Mouse (Mus musculus) c-Kit-positive CD71-positive TER-119-positive erythroid progenitor cells, embryonic 14.5 days (primary cell): ENCODE data around the gene B230217C12Rik.
"Not testable (repeated sequence)": the region's sequence is repeated elsewhere in the genome, so short reads cannot be mapped to it uniquely, and the experiment has no call there.

Experiments used
- DNase-seq: peaks from one replicate; pipeline ENCODE4 v3.0.0-alpha.2; 2013; ENCODE audit warnings: low spot score

The B230217C12Rik gene

DNA sequence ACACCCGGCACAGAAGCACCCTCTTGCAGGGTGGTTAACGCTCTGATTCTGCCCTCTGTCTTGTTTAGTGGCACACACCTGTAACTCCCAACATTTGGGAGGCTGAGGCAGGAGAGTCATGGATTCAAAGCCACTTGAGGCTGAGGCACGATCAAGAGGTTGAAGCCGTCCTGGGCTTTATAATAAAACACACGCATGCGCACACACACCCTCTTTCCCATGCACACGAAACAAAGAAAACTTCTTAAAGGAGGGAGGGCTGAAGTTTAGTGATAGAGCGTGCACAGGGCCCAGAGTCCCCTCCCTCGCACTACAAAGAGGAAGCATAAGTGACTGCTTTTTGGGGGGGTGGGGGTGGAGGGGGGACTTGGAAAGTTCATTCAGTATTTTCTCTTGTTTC is 14.6 kb upstream of the B230217C12Rik start:
- no peak for DNase-seq

DNA sequence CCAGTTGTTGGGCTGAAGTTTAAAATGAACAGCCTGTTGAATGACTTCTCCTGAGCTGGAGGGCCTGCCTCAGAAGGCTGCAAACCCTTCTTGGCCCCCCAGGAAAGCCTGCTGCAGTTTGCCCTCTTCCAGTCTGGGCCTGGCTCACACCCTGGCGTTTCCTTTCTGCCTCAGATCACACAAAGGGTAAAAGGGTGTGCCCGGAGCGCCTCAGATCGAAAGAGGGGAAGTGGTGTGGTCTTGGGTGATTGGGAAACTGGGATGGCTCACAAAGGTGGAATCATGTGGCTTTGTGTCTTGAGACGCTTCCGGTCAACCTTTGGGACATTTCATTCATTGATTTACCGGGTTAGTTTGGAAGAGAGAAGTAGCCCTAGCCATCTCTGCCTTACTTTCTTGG is 14.2 kb upstream of the B230217C12Rik start:
- DNase-seq, result no peak

DNA sequence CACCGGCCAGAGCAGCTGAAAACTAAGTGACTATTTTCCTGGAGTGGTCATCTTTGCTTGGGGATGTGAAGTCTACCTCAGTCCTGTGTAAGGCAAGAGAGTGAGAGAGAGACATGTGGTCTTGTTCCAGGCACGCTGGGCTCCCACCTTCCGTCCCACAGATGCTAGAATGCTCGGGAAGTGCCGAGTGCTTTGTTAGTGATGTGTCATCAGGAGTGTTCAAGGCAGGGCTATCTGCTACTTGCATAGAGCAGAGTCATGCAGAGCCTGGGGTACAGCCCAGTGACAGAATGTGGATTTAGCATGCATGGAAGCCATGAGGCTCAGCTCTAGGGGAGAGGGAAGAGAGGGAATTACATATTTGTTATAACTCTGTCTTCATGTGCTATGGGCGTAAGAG is 12.9 kb upstream of the B230217C12Rik start:
- DNase-seq, result no peak

DNA sequence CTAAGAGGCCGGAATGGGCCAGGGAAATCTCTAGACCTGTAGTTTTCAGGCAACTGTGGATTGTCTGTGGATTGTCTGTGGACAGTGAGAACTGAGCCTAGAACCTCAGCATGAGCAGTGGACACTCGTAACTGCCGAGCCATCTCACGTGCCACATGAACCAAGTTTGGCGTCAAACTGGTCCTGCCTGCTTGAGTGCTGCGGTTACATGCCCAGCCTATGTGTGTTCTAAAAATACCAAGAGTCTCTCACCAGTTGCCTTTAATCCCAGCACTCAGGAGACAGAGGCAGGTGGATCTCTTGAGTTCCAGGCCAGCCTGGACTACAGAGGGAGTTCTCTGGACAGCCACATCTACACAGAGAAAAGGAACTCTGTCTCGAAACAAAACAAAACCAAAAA is 11.2 kb upstream of the B230217C12Rik start:
- DNase-seq, result no peak

DNA sequence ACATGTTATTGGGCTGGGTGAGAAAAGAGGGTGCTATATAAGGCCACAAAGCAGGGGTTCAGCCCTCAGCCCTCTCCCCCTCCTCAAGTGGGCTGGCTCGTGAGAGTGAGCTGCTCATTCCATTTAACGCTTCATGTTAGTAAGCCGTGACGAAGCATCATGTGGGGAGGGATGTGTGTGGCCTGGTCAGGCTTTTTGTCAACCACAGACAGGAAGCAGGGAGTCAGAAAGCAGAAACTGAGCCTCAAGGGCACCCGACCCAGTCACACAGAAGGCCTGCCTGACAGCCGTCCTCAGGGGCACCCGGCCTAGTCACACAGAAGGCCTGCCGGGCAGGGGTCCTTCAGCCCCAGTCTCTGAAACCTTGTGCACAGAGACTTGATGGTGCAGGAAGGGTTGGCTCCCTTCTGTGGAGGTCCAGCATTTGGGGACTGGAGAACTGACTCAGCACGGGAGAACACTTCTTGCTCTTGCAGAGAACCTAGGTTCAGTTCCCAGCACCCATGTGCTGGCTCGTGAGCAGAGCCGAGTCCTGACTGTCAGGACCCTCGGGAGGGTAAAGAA is 10.6 kb upstream of the B230217C12Rik start:
- no peak for DNase-seq

DNA sequence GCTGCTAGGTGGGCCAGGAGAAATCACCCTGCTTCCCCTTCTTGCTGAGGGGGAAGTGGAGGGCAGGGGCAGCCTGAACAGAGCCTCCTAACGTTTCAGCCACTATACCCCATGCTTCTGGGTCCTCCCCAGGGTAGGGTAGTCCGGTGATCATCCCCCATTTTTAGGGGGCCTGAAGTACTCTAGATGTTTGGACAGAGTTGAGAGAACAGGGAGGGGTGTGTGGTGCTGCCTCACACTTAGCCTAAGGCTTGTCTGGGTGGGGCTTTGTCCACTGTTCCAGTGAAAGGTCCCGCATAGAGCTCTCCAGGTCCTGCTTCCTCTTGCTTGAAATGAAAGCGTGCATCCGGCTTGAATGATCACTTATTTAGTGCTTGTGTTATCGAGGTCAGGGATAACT is 10.1 kb upstream of the B230217C12Rik start:
- DNase-seq, result no peak

DNA sequence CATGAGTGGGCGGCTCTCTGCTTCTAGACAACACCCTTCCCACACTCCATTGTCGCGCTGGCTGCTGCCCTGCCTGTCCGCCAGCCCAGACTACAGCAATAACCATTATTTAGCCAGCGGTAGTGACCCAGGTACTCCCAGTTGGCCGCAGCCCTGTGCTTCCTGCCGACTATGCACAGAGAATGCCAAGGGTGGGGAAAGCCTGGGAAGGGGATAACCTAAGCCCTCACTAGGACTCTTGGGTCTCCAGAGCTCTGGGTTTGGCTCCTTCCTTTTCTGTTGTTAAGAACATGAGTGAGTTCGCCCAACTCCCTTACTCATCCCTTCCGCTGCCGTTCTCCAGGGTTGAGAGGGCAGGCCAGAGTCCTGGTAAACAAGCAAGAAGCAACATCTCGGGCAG is 8.6 kb upstream of the B230217C12Rik start:
- no peak for DNase-seq

DNA sequence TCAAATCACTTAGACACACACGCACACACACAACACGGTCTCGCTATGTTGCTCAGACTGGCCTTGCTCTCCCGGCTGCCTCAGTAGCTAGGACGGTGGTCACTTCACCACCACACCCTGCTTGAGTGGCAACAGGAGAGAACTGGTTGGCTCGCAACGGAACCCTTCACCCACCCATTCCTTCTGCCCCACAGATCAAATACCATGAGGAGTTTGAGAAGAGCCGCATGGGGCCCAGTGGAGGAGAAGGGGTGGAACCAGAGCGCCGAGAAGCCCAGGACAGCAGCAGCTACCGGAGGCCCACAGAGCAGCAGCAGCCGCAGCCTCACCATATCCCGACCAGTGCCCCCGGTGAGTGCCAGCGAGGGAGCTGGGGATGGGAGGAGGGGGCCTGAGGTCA is 7.2 kb upstream of the B230217C12Rik start:
- DNase-seq, result no peak

DNA sequence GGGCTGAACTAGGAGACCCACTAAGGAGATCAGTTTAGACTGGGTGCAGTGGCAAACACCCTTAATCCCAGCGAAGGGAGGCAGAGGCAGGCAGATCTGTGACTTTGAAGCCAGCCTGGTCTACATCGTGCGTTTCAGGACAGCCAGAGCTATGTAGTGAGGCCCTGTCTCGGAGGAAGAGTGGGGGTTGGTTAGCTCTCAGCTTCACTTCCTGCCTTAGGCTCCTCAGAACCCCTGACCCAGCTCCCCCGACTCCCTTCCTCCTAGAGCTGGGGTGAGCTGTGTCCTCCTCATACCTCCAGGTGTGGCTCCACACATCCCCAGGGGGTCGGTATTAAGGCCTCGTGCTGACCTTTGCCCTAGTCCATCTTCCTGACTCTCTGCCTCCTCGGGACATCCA is 4.0 kb upstream of the B230217C12Rik start:
- no peak for DNase-seq

DNA sequence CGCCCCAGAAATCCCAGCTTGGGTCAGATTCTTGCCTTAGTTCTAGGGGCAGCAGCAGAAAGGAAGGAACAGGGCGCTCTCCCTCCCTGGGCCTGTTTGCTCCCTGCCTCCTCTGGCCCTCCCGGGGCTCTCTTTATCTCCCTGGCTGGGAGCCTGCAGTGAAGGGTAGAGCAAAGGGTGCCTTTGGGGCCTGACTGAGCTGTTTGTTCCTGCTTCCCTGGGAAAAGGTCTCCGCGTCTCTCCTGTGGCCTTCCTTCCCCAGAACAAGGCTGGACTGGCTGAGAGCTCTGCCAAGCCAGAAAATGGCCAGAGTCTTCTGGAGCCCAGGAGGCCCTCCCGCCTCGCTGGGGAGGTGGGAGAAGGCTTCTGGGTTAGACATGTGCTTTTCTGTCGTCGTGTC is 3.5 kb upstream of the B230217C12Rik start:
- not testable (repeated sequence) for DNase-seq

DNA sequence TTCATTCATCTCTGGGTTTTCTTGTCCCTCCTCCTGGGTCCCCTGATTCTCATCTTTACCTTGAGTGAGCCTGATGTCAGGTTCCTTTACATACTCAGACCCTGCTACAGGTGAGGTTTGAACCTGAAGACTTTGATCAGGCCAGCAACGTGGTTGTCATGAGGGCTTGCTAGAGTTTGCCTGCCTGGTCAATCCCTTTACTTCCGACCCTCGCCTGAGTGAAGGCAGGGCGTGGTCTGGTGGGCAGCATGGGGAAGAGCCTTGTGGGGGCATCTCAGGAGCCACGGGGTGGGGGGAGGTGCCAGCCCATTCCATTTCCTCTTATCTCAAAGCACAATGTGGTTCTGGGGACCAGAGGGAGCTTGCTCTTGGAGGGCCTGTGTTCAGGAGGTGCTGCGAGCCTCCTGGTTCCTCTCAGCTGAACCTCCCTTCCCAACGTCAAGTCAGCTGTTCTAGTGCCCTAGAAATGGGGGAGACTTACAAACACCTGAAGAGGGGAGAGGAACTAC is 2.9 kb upstream of the B230217C12Rik start:
- DNase-seq, result no peak

DNA sequence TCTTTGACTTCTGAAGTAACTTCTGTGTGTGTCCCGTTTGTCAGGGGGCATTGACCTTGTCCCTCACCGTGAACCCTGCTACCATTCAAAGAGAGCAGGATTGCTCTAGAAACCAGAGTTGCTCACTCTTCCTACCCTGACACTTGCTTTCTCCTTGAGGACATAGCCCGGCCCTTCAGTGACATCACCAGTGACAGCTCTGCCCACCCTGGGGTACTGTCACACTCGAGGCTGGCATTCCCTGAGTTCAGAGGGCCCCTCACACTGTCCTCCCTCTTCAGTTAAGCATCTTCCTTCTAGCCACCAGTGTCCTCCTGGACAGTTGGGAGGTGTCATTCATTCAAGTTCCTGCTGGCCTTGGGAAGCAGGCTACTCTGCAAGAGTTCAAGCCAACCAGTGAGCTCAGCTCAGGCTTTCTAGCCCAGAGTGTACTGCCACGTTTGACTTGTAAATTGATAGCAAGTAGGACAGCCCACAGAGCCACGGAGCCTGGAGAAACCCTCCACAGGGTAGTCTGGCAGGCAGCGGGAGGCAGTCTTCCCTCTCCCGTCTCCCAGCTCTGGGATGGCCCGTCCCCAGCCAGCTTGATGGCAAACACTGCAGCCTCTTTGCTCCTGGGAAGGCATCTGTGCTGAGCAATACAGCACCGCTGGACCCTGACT is 1.7 kb upstream of the B230217C12Rik start:
- no peak for DNase-seq

DNA sequence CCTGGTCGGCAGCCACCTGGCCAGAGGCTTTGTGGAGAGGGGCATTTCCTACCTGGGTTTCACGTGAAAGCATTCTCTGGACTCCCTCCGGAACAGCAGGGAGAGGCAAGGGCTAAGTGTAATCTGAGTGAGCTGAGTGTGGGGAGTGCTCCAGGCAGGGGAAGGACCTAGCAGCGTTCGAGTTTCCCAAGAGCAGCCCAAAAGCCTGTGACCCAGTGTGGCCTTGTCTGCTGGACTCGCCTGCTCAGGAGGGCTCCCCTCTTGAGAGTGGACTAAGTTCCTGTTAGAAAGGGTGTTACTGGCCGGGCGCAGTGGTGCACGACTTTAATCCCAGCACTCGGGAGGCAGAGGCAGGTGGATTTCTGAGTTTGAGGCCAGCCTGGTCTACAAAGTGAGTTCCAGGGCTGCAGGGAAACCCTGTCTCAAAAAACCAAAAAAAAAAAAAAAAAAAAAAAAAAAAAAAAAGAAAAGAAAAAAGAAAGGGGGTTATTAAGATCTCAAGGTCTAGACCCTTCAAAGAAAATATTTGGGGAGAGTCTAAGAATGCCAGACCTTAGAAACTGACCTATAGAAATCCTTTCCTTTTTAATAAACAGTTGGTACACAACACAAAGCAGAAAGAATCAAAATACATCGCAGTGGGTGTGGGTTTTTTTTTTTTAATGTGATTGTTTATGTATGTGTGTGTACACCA is 992 bp upstream of the B230217C12Rik start:
- no peak for DNase-seq

DNA sequence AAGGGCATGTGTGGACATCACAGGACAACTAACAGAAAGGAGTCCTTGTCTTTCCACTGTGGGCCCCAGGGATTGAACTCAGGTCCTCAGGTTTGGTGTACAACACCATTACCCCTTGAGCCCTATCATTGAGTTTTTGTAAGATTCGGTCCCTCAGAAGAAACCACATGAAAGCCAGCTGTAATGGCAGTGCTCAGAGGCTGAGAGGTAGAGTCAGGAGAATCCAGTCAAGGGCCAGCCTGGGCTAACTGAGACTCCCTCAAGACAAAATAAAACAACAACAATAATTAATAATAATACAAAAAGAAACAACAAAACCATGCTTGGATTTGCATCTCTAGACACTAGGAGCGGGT is 467 bp upstream of the B230217C12Rik start:
- no peak for DNase-seq

DNA sequence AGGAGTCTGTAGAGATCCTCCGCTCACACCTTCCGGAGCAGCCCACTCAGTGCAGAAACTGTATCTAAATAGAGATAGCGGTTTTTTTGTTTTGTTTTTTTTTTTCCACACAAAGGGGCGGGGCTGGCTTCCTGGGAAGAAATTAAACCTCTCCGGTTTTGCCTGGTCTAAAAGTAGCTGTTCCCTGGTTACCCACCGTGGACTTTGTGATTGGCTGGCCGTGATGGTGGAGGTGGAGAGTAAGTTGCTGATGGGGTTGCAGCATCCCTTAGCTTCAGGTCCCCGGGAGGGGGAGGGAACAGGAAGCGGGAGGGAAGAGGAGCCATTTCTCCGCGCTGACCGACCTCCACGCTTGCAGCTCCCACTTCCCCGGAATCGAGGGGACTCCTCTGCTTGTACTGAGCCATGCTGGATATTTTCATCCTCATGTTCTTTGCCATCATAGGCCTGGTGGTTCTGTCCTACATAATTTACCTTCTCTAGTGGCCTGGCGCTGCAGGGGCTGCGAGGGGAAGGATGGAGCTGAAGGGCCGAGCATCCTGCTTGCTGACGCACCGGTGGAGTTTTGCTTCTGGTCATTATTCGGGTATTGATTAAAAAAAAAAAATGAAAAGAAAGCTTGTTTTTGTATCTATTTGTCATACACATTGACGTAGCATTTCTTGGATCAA is 546 bp downstream of the B230217C12Rik start:
- peak; percentile 19 for DNase-seq

DNA sequence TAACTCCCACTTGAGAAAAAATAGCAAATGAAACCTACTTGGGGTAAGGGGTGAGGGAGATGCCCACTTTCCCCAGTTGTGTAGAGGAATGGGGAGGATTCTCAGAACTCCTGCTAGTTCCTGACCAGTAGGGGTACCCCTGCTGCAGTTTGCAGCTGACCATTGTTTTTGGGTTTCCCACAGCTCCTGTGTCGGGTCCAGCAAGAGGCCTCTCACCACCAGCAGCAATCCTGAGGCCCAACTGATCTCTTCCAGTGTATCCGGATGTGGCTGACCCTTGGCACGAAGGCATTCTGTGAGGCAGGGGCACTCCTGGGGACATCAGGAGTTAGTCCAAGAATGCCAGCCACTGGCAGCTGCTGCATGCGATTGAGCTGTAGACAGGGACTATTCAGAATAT is 1.4 kb downstream of the B230217C12Rik start:
- DNase-seq, result no peak

DNA sequence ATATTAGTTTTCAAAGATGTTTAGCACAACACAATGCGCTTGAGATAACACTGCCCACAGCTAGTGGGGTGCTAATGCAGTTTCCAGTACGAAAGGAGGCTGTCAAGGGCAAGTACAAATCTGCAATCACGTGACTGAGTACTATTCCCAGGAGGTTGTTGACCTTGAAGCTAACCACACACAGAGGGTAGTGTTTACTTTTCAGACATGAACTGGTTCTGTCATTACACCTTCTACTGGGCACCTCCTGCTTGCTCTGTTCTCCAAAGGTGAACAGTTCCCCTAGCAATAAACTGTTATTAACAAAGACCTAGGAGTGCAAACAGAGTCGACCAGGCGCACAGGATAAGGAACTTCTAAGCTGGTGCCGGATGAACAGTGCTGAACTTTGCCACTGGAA is 9.8 kb downstream of the B230217C12Rik start:
- DNase-seq, result no peak

DNA sequence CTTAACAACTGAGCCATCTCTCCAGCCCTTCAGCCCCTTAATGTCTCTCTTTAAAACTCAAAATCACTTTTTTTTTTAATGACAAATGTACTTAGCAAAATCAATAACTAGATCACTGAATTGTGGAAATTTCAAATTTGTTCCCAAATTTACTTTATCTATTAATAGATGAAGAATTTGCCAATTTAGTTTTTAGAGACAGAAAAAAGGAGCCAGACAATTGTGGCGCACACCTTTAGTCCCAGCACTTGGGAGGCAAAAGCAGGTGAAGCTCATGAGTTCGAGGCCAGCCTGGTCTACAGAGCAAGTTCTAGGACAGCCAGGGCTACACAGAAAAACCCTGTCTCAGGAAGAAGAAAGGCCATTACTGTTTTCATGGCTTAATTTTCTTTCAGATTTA is 11.0 kb downstream of the B230217C12Rik start:
- no peak for DNase-seq

DNA sequence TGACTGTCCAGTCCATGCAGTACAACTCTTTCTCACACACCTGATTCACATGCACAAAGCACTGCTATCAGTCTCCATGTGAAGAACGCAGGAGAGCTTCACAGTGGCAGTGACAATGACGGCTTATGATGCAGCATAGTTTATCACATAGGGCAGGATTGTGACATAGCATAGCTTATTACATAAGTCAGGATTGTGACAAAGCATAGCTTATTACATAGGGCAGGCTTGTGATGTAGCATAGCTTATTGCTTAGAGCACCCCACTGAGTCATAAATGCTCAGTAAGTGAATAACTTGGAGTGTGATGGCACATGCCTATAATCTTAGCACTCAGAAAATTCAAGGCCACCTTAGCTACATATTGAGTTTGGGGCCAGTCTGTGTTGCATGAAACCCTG is 14.9 kb downstream of the B230217C12Rik start:
- DNase-seq, result no peak

DNA sequence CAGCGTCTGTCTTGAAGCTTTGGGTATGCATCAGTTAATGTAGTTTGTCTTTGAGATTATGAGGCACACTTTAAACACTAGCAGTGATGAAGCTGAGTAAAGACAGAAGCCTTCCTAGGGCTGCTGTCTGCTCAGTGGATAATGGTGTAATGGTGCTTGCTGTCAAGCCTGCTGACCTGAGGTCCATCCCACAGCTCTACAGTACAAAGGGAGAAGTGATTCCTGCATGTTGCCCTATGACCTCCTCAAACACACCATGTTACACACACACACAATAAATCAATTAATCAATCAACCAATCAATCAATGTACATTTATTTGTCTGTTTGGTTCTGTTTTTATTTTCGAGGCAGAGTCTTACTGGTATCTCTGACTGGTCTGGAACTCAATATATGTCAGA is 21.6 kb downstream of the B230217C12Rik start:
- DNase-seq, result no peak

DNA sequence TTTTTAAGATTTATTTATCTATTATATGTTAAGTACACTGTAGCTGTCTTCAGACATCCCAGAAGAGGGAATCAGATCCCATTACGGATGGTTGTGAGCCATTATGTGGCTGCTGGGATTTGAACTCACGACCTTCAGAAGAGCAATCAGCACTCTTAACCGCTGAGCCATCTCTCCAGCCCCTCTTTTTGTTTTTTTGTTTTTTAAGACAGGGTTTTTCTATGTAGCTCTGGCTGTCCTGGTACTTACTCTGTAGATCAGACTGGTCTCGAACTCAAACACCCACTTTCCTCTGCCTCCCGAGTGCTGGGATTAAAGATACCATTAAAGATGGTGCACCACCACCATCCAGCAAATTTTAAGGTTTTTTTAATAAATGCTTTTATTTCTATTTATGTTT is 24.8 kb downstream of the B230217C12Rik start:
- no peak for DNase-seq

DNA sequence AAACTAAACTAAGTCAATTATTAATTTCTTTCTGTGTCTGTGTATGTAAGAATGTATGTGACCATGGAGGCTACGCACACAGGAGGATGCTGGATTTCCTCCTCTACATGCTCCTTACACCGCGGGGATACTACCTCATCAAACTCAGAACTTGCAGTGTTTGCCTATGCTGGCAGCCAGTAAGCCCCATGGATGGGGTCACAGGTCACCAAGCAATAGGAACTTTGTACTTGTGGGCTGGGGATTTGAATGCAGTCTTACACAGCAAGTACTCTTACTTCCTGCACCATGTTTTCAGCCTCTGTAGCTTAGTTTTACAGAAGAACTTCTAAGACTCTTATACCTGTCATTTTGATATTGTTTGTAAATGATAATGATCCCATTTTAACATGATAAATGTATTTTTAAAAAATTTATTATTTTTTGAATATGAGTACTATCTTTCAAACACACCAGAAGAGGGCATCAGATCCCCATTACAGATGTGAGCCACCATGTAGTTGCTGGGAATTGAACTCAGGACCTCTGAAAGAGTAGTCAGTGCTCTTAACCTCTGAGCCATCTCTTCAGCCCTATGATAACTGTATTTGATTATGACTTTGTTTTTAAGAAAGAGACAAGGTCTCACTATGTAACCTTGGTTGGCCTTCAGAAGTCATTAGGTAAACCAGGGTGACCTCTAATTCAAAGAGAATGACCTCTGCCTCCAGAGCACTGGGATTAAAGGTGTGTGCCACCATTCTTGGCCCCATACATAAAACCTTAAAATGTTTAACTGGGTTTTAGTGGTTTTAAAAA is 25.7 kb downstream of the B230217C12Rik start:
- no peak for DNase-seq
